Mouse (Mus musculus) hindlimb bud, embryonic 11.5 days (tissue): ENCODE data around the gene Rbms2.

Source experiments
- DNase-seq: peaks from one replicate; pipeline ENCODE4 v3.0.0-alpha.2; 2012; ENCODE audit warnings: low read depth, low spot score; ENCODE audit errors: extremely low spot score

The Rbms2 gene

DNA sequence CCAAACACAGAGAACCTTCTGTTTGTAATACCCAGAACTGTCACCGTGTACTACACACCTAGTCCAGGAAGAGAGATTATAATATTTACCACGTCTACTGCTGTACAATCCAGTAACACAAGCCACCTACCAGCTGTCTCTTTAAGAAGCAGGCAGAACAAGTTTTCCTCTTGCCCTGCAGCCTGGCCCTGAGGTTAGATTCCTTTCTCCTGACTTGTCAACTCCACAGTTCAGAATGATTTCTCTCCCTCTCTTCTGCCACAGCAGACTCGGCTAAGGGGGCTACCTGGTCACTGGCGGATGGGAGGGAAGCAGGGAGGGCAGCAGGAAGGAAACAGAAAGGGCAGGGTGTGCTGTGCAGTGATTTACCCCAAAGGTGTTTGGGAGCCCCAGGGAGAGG lies 36.4 kb downstream of the Rbms2 start:
- DNase-seq: no peak

DNA sequence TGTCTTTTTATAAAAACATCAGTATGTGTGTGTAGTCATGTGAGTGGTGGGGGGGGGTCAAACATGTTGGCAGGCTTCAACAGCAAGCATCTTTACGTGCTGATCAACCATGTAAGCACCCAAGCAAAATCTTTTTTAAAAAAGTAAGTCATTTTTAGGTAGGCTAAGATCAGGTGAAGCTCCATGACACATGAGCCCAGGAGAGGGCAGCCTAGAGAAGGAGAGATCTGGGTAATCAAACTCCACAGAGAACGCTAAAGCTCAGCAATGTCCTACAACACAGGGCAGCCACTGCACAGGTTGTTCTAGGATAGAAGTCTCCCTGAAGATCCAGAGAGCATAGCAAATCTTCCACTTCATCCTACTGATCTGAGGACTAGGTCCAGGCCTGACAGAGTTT lies 37.9 kb downstream of the Rbms2 start:
- no peak for DNase-seq

DNA sequence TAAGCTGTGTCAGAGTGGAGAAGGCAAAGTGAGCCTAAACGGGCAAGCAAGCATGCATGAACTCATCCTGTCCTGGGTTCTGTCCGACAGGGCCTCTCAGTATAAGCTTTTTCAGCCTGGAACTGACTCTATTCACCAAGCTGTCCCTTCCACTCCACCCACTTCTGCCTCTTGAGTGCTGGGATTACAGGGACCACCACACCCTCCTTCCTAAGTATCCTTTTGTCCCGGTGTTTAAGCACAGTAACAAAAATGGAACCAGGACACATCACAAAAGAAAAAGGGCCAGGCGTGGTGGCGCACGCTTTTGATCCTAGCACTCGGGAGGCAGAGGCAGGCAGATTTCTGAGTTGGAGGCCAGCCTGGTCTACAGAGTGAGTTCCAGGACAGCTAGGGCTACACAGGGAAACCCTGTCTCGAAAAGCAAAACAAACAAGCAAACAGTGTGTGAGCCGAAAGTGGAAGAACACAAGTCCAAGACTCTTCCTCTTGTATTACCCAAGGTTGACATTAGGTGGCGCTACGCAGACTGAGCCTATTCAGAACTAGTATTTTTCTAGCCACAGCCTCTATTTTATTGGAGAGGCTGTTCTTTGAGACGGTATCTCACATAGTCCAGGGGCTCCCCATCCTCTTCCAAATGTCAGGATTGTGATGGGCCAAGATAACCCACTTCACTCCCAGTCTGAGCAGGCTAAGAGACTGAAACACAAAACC lies 39.7 kb downstream of the Rbms2 start:
- DNase-seq: peak; percentile 24

DNA sequence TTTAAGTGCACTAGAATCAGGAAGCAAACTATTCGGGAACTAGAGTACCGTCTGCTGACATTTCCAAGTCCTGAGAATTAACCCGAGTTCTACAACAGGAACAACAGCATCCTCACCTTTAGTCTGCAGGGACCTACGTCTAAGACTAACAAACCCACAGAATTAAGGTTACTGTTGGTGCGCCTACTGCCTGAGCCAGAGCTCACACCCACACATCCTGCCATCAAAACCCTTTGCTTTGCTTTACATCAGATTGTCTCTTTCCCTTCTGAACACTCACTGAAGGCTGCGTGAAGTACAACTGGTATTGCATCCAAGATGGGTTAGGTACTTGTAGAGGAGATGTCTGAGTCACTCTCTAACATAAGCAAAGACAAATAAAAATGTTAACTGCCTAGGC lies 44.7 kb downstream of the Rbms2 start:
- no peak for DNase-seq

DNA sequence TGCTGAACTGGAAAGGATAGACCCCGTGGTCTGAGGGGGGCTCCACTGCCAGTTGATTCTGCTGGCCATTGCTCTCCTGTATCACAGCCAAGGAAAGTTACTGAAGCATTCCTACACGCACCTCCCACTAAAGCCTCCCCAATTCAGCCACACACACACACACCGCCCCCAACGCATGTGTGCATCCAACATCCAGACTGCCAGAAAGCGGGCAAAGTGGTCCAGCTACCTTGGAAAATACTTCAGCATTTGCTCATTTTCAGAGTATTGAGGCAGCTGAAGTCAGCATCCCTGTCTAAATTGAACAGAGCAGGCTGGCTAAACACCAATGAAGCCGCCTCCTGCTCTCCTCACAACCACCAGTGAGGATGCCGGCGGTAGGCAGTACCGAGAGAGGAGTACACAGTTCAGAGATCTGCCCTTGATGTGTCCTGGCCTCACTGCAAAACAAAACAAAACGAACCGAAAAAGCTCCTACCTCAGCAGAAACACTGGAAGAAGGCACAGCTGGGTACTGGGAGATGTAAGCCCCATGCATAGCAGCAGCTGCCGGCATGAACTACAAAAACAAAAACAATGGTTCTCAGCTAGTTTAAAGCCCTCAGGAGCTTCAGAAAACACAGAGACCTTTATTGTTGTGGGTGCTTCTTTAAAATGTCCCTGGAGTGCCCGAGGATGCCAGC lies 46.3 kb downstream of the Rbms2 start:
- DNase-seq: no peak

DNA sequence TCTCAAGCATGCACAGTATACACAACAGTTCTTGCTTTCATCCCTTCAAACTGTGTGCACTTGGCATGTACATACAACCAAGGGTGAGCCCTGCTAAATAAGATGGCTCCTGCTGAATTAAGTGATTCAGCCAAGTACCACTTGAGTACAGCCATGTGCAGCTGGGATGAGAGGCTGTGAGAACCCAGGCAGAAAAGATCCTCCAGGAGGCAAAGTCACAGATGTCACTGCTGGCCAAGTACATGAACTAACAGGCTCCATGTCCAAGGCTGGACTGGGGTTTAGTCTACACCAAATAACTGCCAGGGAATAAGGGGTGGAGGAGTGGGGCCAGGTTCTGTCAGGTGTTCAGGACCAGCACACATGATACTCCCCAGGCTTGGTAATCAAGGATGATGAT lies 48.3 kb downstream of the Rbms2 start:
- no peak for DNase-seq

DNA sequence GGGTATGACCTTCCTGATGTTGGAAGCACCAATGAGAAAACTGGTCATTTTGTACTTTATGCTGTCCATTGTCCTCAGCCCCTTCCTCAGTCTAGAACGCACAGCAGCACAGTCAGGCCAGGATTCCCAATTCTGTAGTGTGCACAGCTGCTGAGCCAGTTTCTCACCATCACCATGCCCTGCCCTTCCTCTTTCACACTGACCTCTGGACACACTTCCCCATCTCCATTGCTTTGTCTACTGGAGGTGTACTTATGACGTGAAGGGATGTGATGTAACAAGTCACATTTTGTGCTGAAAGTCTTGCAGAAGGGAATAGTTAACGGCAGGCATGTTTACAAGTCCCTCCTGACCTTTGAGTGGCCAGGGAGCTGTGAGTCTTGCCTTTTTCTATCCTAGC lies 48.8 kb downstream of the Rbms2 start:
- DNase-seq: no peak

GRCm38 (mm10) chr10:128128143-128128542 lies 52.0 kb downstream of the Rbms2 start:
- no peak for DNase-seq

- DNase-seq: no peak
These were observed 52.6 kb downstream of the Rbms2 start for GRCm38 (mm10) chr10:128127497-128127896.

DNA sequence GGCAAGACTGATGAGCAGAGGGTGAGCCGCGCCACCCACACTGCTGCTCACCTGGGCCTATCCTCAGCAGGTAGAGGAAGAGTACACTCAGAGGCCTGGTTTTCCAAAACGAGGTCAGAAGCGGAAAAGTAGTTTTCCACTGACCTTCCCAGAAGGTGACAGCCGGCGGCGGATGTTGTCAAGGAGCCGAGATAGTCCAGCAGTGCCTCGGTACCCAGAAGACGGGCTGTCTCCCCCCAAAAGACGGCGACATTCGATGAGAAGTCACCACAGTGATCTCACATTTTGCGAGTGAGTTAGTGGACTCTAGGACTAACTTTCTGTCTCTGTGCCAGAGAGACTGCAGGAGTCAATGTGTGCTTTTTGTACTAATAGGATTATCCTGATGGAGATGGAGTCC lies 54.1 kb downstream of the Rbms2 start:
- DNase-seq: no peak

DNA sequence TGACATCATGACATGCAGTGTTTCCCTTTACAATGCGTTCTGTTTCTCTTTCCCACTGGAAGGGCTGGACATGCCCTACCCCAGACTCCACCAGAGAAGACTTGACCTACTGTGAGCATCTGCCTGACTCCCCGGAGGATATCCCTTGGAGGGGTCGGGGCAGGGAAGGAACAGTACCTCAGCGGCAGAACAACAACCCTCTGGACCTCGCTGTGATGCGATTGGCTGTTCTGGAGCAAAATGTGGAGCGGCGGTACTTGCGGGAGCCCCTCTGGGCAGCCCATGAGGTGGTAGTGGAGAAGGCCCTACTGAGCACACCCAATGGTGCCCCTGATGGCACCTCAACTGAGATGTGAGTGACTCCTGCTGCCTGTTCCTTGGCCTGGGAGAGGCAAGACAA lies 55.3 kb downstream of the Rbms2 start:
- DNase-seq: no peak

DNA sequence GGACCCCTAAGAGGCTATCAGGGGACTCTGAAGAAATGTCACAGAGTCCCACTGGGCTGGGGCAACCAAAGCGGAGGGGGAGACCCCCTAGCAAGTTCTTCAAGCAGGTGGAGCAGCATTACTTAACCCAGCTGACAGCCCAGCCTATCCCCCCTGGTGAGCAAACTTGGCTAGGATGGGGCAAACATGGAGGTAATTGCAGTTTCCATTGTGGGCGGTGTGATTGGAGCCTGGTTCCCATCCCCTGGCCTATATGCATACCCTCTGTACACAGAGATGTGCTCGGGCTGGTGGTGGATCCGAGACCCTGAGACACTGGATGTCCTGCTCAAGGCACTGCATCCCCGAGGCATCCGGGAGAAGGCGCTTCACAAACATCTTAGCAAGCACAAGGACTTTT lies 56.3 kb downstream of the Rbms2 start:
- no peak for DNase-seq

DNA sequence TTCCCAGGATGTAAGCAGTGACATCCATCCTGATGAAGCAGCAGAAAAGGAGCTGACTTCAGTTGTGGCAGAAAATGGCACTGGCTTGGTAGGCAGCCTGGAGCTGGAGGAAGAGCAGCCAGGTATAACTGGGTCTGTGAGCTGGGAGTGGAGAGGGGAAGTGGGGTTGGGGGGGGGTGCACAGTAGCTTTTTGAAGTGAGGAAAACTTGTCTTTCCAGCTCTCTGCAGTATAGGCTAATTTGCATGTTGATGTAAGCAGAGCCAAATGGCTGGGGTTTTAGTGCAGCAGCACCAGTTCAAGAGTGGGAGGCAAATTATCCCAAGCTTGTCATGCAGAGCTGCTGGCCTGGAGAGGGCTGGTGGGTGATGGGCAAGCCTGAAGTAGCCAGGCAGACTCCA lies 68.9 kb downstream of the Rbms2 start:
- DNase-seq: no peak

DNA sequence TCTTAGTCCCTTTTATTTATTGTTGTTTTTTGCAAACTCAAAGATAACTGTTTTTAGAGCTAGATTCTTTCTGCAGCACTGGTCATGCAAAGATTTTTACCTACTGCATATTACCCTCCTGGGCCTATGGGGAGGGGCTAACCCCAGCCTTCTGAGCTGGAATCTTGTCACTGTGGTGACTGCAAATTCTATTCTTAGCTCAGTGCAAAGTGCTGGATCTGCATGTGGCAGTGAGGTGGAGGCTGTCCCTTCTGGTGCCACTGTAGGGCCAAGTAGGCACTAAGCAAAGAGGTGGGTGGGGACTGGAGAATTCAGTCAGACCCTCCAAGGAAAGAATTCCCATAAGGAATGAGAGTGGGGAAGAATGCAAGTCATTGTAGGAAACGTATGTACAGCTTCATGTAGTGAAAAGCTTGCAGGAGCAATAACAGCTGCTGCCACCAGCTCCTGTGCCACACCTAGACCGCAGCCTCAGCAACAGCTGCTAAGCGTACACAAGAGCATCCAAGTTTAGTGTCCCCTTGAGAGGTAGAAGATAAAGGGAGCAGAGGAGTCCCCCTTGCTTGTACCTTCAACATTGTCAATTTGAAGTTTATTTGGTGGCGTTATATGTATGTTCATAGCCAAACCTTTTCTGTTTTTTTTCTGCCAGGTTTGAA lies 69.9 kb downstream of the Rbms2 start:
- no peak for DNase-seq

GRCm38 (mm10) chr10:128097587-128097971 lies 82.5 kb downstream of the Rbms2 start:
- DNase-seq: no peak

DNA sequence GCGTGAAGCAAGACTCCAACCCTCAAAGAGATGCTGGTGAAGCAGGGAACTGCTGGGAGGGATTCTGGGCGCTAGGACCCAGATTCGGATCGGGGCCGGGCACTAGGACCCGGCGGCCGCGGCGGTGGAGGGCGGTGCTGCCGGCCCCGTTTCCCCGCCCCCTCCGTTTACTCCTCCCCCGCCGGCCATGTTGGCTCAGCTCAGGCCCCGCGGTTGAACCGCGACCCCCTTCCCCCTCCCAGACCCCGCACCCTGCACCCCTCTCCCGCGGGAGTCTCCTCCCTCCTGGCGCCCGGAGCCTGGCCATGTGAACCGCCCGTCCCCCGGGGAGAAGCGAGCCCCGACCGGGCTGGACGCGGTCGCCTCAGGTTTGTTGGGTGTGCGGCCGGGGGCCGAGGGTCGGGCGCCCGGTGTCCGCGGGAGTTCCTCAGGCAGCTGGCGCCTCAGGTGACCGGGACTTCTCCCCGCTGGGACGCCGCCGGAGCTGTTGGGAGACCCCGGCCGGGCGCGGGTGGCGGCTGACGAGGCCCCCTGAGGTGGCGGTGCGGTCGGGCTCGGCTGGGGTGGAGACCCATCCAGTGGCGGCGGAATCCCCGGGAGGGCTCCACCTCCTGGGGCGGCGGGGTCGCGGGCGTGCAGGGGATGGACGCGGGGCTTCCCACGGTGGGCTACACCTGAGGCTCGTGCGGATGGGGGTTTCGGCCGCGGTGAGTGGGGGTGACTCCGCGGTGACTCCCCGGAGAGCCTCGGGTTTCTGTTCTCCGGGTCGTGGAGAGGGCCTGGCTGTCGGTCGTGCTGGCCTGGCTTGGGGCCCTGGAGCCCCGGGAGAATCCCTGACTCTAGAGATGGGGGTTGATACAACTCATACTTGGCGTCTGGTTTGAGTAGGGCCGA lies 83.2 kb downstream of the Rbms2 start:
- DNase-seq: peak; percentile 66

DNA sequence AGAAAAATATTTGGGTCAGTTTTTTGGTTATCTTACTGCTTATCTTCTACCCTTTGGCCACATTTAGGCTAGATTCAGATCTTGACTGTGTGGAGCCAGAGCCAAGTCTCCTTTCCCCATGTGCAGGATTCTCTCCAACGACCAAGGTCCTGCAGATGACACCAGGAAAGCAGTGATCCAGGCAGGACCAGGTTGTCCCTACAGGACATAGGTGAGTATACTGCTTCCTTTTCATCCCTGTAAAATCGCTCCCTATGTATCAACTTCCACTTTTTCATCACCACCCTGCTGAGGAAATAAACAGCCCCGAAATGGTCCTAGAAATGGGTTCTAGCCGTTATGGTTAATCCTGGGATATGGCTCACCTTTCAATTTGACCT lies 83.8 kb downstream of the Rbms2 start:
- no peak for DNase-seq

DNA sequence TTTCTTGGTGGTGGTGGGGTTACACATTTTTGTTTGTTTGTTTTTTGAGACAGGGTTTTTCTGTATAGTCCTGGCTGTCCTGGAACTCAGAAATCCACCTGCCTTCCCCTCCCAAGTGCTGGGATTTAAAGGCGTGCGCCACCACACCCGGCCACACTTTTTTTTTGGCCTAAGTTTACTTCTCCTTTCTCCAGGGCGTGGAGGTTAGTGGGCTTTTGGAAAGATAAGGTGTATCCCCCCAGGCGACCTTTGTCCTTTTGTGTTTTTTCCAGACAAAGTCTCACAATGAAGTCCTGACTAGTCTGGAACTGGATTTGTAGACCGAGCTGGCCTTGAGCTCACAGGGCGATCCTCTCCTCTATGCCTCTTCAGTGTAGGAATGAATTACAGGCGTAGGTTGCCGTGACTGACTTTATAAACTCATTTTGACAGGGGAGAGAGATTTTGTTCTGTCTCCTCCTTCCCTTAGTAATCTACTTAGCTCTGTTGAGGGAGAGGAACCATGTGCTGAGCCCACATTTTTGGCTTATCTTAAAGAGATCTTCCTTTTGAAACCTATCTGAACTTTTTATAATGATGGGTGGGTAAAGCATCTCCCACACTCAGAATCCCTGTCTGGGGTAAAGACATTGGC lies 85.0 kb downstream of the Rbms2 start:
- DNase-seq: no peak

- no peak for DNase-seq
These were observed 85.6 kb downstream of the Rbms2 start for GRCm38 (mm10) chr10:128094340-128094968.

GRCm38 (mm10) chr10:128093496-128094294 lies 86.4 kb downstream of the Rbms2 start:
- no peak for DNase-seq
